Mouse (Mus musculus) lung, postnatal 25 days (tissue): ENCODE results near the gene Bbs9.

Experiments
- DNase-seq: peaks from one replicate; pipeline ENCODE4 v3.0.0; 2022; ENCODE audit warnings: low spot score

Bbs9 gene

GRCm38 (mm10) chr9:22695392-22695791 is 219.9 kb downstream of the Bbs9 start:
- no peak for DNase-seq

- no peak for DNase-seq
These were observed 221.4 kb downstream of the Bbs9 start for GRCm38 (mm10) chr9:22696809-22697374.

DNA sequence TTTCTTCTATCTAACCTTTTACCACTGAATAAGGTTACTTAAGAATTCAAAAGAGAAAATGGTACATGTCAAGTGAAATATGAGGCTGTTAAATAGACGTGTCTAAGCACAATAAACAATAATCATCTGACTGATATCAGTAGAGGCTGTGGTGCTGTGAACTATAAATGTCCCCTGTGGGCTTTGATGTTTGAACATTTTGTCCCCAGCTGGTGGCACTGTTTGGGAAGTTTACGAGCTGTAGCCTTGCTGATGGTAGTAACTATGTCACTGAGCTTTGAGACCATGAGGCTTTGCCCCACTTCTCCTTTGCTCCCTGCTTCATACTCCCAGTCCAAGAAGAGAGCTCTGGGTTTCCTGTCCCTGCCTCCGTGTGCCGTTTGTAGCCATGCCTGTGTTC is 222.3 kb downstream of the Bbs9 start:
- no peak for DNase-seq

- no peak for DNase-seq
These were observed 223.0 kb downstream of the Bbs9 start for GRCm38 (mm10) chr9:22698501-22698900.

GRCm38 (mm10) chr9:22702065-22702611 is 226.6 kb downstream of the Bbs9 start:
- DNase-seq, result no peak

DNA sequence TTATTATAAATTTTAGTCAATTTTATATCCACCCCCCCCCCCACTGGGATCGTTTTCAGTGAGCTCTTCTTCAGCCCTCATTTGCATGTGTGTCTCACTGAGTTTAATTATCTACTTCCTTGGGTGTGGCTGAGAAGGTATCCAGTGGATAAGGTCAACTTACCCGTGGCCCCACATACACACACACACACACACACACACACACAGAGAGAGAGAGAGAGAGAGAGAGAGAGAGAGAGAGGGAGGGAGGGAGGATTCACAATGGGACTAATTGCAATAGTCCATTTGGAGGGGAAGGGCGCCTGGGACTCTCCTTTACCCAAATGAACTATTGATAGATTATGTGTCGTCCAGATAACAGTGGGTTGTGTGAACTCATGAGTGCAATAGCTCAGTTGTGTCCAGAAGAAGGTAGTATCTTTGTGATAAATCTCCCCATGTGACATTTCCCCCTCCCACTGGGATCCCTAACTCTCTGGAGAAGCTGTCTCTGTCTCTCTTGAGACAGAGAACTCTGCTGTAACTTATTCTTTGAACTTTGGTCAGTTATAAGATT is 227.4 kb downstream of the Bbs9 start:
- no peak for DNase-seq

DNA sequence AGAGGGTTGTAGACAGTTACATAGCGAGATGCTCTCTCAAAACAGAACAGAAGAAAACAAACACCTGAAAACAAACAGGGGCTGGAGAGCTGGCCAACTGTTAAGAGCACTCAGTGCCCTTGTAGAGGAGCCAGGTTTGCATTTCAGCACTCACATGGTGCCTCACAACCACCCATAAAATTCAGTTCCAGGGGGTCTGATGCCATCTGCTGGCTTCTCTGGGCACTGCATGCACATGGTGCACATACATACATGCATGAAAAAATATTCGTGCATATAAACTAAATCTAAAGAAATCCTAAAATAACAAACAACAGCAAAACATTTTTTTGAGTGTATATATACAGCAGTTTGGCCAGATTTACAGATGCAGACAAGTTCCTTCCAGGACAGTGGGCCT is 228.0 kb downstream of the Bbs9 start:
- no peak for DNase-seq

GRCm38 (mm10) chr9:22707166-22707913 is 231.8 kb downstream of the Bbs9 start:
- DNase-seq, result no peak

- DNase-seq, result peak; percentile 54
These were observed 233.6 kb downstream of the Bbs9 start for GRCm38 (mm10) chr9:22708970-22709726.

GRCm38 (mm10) chr9:22710032-22710431 is 234.5 kb downstream of the Bbs9 start:
- DNase-seq, result no peak

DNA sequence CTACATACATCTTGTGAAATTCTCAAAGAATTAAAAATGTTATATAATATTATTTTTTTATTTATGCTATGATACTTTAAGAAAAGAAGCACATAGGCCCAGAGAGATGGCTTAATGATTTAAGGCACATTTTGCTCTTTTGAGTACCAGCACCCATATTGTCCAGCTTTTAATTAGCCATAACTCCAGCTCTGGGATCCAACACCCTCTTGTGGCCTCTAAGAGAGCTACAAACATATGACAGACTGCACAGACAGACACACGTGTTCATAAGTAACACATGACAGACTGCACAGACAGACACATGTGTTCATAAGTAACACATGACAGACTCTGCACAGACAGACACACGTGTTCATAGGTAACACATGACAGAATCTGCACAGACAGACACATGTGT is 235.8 kb downstream of the Bbs9 start:
- DNase-seq, result no peak

- DNase-seq, result no peak
These were observed 237.2 kb downstream of the Bbs9 start for GRCm38 (mm10) chr9:22712743-22713142.

- peak; percentile 55 for DNase-seq
These were observed 237.8 kb downstream of the Bbs9 start for GRCm38 (mm10) chr9:22713286-22713685.

DNA sequence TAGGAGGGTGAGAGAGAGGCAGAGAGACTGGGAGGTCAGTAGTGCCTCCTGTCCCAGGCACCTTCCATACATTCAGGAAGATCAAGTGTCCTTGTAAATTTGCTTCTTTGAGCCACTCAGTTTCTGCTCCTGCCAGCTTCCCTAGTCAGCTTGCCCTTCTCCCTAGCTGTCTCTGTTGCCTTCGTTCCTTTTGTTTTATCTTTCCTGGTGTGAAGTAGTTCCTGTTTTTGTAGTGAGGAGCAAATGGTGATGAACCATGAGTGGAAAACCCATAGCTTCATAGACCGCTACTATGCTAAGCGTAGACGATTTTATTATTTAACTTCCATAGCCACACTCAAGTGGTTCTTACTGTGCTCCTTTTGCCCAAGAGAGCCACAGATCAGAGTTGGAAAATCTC is 242.1 kb downstream of the Bbs9 start:
- DNase-seq, result no peak

GRCm38 (mm10) chr9:22718174-22718823 is 242.8 kb downstream of the Bbs9 start:
- no peak for DNase-seq

GRCm38 (mm10) chr9:22732646-22733045 is 257.1 kb downstream of the Bbs9 start:
- DNase-seq, result no peak

DNA sequence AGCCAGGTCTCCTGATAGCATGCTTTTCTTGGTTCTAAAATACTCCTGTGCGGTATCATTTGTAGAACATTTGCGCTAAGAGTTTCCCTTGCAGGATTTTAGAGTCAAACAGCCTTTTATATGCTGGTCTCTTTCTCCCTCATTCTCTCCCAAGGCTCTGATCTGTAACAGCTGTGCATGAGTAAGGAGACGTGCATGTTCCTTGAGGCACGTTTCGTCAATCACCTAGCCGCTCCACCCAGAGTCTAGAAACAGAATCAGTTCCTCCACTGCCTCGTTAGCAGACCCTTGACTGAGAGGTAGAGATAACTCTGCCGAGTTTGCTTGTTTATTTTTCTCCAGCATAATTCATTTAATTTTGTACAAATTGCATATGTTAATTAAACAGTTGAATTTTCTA is 259.4 kb downstream of the Bbs9 start:
- DNase-seq, result no peak

DNA sequence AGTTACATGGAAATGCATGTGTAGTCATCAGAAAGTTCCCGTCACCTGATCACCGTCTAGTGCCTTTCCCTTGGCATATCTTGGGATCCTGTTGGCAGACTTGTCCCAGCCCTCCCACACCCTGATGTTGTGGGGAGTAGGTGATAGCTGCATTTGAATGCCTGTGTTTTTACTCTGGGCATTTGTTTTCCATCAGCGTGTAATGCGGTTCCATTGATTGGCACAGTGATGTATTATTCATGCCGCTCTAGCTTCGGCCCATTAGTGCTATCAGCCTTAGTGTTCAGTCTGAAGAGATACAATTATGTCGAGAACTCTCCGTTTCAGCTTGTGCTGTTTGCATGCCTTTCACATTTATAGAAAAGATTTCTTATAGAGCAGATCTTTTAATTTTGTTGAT is 259.9 kb downstream of the Bbs9 start:
- DNase-seq, result no peak

DNA sequence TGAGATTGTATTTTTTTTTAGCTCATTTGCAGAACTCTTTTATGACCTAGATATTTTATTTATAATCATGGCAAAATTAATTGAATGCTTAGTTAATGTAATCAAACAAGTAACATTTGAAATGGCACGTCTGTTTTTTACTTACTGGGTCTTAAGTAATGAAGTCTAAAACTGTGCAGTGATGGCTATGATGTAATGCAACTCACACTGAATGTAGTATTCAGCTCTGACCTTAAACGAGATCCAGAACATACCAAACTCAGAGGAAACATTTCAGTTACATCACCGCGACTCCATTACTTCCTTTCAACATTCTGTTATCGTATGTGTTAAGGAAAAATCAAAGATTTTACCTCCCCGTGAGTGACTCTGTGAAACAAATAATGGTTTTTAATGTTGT is 262.4 kb downstream of the Bbs9 start:
- DNase-seq, result no peak

DNA sequence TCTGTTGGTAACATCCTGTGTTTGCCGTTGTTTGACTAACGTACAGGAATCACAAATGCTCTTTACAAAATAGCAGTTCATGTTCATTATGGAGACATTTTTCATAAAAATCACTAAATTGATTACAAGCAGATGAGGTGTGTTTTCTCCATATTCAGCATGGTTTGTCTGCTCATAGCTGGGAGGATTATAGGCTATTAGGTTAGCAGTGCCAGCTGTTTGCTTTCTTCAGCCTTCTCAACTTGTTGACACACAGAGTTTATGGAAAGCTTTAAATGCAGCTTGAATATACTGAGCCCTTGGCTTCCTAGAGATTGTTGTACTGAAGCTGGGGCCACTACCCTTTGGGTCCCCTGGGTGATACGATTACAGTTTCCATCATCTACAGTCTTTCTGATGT is 263.3 kb downstream of the Bbs9 start:
- no peak for DNase-seq

GRCm38 (mm10) chr9:22741967-22742366 is 266.5 kb downstream of the Bbs9 start:
- DNase-seq, result no peak

GRCm38 (mm10) chr9:22748617-22749016 is 273.1 kb downstream of the Bbs9 start:
- DNase-seq, result peak; percentile 43
